Mouse (Mus musculus) gastrocnemius, adult 8-10 months (tissue): ENCODE measurements around the gene Iqgap1. TPM values are rescaled to one million over a fixed set of nuclear protein-coding genes. Genes with fewer than 3 reads are reported as not detected.
"Not testable (repeated sequence)": the region's sequence is repeated elsewhere in the genome, so short reads cannot be mapped to it uniquely, and the experiment has no call there.

Experiments used
- DNase-seq, 2 experiments: peaks; one replicate each; pipeline ENCODE4 v3.0.0; 2022; ENCODE audit warnings: low spot score in 2 of 2
- total RNA-seq, 4 experiments: library from RNA; stranded (reverse); gene quantifications; 2 replicates each; pipeline ENCODE4 v1.2.4; 2022

Iqgap1 gene
- total RNA-seq, 4 experiments from 2014 or later, result 6.3 to 12.7 (median 10.6) TPM

DNA sequence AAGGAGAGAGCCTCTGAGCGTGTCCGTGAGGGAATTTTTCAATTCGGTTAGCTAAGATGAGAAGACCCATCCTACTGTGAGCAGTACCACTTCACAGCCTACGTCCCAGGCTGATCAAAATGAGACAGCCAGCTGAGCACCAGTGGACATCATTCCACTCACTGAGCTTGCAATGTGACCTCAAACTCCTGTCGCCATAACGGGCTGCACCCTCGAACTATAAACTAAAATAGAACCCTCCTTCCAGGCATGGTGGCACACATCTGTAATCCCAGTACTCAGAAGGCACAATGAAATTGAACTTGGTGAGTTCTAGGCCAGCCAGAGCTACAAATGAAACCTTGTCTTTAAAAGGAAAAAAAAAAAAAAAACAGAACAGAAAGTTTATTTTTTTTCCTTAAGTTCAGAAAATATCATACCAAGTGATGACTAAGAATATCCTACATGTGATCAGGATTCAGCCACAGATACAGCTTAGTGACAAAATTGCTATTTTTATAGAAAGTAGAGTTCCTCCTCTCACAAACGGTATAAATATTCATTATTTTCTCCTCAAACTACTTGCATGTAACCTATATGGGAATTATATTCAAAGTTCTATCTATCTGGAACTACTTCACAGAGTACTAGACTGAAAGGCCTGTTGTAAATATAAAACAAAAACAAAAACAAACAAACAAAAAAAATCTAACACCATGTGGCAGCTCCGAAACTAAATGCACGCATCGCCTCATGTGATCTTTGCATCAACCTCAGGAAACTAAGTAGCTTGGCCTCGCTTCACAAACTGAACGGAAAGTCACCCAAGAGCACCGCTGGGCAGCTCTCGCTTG lies 50.9 kb downstream of the Iqgap1 start:
- no peak for DNase-seq

DNA sequence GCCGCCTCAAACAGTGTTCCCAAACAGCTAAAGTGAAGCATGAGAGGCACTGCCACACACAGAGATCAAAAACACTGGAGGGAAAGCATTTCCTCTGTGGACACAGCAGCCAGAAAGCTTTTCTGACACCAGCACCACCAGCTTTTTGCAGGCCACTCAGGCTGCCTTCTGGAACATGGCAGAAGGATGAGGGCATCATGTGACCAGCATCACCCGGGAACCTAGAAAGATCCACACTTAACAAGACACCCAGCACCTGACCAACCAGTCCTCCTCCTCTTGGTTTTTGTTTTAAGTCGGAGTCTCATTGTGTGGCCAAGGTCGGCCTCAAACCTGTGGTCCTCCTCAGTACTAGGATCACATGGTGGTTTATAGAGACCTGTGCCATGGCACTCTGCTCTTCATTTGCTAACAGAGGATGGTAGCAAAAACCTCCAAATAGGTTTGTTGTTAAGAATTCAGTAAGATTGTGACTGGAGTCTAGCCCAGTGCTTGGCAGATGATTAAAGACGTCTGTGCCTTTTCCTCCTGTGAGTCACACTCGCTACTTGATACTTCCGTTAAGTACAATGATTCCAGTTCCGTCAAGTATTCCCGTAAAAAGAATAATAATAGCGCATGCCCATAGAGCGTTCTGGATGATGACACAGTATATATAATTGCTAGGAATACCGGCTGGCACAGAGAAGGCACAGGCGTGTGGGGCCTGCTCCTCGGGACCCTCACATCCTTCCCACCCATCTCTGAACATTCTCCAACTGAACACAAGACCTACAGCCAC lies 51.8 kb downstream of the Iqgap1 start:
- DNase-seq, result no peak

DNA sequence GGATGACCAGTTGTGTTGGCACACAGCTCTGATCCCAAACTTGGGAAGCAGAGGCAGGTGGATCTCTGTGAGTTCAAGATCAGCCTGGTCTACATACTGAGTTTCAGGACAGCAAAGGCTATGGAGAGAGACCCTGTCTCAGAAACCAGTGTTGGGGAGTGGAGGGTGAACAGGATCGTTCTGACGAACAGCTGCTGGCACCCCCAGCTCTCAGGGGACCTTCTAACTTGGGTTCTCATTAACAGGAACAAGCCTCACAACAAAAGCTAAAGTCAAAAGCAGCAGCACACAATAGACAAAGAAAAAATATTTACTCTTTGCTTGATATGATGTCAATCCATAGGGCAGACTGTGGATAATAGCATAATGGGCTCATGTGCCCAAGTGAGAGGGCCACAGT lies 55.3 kb downstream of the Iqgap1 start:
- DNase-seq, result no peak

DNA sequence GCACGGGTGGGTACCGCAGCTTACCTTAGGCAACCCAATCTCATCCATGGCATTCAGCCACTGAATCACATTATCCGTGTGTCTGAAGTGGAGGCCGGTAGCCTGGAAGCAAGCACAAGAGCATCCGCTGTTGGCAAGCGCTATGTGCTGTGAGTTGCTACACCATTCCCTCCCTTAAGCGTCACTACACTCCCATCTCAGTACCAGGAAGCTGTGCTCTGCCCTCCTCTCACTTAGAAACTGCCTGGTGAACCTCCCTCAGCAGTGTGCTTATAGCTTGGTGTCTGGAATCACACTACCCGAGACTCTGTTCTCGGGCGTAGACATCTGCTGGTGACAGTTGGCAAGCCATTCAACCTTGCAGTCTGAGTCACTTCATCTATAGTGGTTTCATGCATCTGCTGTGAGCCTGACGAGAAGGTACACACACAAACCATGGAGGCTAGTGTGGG lies 58.9 kb downstream of the Iqgap1 start:
- no peak for DNase-seq

DNA sequence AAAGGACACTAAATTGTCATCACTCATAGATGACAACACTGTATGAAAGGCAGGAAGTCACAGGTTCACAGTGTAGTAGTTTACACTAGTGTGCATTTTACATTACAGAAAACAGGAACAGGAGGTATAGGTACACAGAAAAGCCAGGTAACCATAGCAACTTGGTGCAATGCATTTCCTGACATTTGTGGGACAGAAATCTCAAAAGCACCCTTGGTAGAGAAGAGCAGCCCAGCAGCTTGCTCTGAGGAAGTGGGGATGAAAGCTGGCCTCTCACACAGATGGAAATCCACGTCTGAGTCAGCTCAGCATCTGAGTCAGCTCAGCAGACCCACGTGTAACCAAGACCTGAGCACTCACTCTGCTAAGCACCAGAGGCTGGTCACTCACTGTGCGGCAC lies 59.7 kb downstream of the Iqgap1 start:
- no peak for DNase-seq

DNA sequence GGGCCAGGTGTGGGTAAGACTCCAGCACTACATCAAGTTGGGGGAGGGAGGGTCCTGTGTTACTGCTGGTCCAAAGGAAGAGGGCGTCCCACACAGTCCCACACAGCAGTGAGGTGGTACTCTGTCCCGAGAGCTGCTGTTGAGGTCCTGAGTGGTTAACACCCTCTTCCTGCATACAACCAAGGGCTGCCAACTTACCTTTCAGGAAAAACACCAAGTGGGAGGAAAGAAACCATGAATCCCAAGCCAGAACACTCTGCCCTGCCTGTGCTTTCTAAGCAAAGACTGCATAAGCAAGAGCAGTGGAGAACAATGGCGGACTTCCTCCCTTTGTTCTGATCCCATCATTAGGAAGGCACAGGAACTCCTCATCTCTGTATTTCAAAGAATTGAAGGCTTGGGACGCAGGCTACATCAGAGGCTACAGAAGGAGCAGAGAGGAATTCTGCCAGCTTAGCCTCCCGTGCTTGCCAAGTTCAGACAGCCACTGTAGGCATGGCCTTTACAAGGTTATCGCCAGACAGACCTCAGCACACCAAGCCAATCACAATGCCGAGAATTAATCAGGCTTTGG lies 61.8 kb downstream of the Iqgap1 start:
- DNase-seq, result no peak

DNA sequence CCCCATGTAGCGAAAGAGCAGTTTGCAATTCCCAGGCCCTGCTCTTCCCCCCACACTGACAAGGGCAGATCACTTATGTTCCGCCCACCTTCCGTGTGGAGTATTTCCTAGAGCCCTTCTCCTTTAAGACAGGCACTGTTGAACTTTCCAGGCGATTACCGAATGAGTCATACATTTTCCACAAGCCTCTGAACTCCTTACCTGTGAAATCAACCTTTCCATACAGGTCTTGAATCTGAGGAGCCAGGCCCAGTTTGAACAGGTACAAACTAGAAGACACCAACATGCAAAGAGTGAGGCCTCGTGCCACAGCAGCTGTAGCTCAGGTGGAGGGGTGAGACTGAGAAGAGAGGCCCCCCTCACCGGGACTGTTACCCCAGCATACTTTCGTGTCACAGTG lies 63.5 kb downstream of the Iqgap1 start:
- no peak for DNase-seq

DNA sequence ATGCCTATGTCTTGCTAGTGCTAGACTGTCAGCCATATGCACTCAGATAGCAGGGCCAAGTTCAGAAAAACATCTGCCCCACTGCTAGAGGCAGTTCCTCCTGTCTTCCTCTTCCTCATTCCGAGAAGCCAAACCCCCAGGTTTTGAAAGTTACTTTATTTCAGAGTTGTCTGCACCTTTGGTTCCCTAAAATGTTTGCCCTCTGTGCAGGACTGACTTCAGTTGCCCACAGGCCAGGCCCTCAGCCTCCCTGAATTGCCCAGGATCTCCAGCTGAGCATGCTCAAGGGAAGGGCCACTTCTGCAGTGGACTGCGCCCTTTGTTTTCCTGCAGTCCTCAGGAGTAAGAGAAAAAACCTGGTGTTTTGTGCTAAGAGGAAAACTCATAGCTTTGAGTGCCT lies 71.7 kb downstream of the Iqgap1 start:
- DNase-seq, result no peak

DNA sequence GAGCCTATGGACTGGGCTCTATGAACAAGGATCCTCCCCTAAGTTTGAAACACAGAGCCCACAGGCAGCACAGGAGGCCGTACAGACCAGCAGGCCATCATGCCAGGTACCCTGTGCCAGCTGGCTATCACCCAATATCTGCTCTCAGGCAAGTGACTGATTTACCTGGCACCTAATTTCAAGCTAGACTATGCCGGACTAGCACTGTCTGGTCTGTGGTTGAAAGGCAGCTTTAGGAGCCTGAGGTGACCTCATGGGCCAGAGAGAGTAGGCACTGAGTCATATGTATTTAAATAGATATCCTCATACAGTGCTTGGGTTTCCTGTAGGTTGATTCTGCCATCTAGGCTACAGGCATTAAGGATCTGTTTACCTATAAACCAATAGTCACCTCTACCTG lies 72.2 kb downstream of the Iqgap1 start:
- DNase-seq, result peak in 1 of 2 experiments; percentile 39

DNA sequence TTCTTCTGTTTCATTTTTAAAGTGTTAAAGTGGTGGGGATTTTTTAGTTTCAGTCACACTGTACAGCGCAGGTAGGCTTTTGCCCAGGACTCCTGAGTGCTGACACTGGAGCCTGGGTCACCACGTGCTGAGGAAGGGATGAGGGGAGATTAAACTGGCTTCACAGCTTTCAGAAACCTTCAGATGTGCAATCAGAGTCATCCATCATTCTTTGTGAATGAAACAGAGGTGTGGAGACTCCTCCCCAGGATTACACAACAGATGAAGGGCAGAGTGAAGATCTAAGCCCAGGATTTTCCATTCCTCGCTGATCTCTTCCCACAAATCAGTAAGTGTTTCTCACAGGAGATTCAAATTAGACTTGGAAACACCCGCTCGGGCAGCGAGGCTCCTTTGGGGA lies 76.2 kb downstream of the Iqgap1 start:
- no peak for DNase-seq

DNA sequence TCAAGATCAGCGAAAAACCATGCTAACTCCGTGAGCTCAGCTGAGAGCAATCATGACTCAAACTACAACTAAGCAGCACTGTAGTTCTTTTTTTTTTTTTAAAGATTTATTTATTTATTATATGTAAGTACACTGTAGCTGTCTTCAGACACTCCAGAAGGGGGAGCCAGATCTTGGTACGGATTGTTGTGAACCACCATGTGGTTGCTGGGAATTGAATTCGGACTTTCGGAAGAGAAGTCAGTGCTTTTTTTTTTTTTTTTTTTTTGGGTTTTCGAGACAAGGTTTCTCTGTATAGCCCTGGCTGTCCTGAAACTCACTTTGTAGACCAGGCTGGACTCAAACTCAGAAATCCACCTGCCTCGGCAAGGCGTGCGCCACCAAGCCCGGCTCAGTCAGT lies 76.7 kb downstream of the Iqgap1 start:
- DNase-seq, result not testable (repeated sequence)

DNA sequence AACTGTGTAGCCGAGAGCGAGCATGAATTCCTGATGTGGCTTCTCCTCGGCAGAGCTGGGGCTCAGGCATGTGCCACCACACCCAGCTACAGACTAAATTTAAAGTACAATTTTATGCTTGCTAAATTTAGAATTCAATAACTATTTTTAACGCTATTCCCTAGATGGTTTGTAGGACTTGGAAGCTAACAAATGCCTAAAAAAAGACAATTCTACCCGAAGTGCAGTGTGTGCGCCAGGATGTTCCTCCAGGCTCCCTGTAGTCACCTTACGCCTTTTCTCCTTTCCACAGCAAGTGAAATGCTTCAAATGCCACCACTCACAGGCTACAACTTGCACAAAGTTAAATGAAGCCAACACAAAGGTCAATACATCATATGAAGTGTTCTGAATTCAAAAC lies 78.4 kb downstream of the Iqgap1 start:
- DNase-seq, result no peak

DNA sequence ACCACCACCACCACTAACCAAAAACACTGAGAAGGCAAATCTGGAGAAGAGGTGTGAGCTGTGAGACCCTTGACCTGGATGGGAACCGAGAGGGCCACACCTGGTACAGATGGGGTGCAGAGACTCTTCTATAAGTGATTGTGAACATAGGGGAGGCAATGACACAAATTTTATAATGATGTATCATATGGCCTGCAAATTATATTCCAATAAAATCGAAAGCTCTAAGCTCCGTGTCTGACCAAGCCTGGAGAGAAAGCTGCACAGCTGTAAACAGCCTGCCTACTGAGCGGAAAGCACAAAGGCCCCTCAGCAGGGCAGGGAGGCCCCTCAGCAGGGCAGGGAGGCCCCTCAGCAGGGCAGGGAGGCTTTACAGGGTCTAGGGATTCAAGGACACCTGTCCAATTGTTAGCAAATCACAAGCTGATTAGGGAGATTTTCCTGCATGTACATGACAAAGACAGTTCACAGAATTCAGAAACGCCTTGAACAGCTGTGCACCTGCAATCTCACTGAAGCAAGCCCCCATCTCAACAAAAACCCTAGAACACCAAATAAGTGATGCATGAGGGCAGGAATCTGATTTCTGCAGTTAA lies 79.5 kb downstream of the Iqgap1 start:
- DNase-seq, result no peak

DNA sequence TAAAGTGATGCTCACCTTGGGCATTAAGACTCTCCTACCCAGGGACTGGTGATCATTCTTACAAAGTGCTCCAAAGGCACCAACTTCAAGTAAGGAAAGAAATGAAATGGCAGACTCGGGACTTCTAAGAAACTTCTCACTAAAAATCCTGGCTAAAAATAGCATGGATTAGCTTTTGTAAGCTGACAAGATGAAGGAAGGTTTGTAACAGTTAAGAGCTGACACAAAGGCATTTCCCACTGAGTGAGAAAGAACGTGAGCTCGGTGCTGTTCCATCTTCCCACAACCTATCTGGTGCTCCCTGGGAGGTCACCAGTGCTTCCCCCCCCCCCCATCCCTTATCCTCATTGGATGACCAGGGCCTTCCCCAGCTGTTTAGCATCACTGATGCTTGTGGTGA lies 80.0 kb downstream of the Iqgap1 start:
- no peak for DNase-seq

DNA sequence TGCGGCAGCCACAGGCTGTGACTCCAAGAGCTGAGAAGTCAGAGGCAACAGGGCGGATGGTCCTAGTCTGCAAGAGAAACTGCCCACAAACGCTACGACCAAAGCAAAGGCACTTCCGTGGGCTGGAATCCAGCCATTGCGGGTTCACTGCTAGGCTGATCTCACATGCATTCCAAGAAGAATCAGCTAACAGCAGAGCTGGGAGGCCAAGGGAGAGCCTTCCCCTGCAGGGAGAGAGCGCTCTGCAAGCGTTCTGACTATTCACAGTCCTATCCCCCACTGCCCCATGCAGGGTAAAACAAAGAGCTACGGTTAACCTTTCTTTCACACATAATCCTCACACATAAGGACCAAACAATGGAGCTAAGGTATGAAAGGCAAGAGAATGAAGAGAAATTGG lies 80.5 kb downstream of the Iqgap1 start:
- DNase-seq, result no peak

DNA sequence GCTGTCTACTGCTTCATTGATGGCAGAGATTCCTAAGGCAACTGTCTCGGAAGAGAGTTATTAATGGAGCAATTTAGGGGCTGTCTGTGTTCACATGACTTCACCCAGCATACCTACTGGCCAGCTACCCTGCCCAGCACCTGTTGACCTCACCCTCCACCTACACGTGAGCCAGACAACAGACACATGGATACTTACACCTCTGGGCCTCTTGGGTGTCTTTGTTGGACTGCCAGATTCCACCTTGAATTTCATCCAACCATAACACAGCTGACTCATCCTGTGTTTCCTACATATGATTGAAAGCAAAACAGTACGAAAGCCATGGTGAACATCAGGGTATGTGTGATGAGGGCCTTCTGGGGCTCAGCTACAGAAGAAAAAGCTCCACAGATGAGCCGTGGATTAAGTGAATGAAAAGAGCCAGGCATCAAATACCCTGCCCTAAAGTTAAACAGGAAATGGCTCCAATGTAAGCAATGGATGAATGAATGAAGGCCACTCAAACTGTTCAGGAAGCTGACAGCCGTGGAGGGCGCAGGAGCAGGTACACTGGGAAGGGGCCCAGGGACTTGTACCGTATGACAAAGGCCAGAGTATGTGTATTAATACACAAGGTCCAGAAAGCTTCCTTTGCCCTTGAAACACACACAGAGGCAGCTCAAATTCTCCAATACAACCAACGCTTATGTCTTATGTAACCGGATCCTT lies 81.7 kb downstream of the Iqgap1 start:
- no peak for DNase-seq

DNA sequence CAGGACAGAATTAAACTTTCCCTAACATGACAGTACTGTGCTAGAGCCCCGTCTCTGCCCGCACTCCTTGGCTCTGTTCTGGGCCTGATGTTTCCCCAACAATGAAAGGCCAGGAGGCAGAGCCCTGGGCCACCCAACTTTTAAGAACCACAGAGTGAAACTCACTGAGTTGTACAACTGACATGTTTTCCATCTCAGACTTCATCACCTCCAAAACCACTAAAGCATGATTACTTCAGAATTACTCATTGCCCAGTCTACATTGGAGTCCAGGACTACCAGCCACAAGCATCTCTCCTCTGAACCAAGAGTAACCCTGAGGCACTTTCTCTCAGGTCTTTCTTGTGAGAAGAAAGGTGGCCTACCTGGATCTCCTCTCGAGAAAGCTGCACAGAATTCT lies 83.1 kb downstream of the Iqgap1 start:
- no peak for DNase-seq

DNA sequence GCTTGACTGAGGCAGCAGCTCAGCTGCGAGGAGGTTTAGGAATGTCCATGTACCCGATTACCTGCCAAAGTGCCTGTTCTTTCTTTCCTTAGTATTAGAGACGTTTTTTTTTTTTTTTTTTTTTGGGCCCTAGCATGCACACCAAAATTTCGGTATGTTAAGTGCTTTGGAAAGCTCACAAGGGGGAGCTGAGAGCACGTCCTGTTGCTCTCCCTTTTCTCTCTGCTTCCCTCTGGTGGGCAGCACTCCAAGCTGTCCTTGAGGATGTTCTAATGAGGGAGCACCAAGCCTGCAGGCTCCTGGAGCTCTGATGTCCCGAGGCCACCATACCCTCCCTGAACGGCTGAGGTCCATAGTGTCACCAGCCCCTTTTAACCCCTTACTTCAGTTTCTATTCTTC lies 84.8 kb downstream of the Iqgap1 start:
- DNase-seq, result peak; percentile 45 to 57

DNA sequence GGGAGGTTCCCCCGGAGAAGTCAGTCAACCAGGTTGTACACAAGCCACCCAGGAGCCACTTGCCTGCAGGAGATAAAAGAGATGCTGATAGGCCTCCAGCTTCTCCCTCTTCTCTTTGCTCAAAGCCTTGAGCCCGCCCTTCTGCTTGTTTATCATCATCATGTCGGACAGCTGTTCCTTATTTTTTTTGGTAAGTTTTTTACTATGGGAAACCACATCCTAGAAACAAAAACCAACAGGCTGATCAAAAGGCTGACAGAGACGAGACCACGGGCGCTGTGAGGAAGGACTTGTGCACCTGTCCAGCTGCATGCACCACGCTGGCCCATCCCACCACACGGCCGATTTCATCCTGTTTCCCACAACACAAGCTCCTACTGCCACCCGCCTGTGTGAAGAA lies 89.6 kb downstream of the Iqgap1 start:
- DNase-seq, result no peak

DNA sequence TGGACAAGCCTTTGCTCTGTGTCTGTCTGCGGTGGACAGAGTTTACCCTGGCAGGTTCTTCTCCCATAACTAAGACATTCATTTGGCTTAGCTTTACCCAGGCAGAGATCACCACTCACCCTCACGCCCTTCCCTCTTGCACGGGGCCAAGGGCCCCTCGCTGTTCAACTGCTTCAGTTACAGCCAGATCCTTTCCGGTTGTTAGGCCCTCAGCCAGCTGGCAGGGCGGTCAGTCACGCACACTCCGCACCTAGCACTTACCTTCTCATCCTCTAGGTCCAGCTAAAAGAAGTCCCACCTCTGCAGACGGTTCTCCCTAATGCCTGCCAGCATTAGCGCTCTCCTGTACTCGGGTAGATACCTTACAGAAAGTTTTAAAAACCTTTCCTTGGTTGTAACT lies 92.8 kb downstream of the Iqgap1 start:
- no peak for DNase-seq

DNA sequence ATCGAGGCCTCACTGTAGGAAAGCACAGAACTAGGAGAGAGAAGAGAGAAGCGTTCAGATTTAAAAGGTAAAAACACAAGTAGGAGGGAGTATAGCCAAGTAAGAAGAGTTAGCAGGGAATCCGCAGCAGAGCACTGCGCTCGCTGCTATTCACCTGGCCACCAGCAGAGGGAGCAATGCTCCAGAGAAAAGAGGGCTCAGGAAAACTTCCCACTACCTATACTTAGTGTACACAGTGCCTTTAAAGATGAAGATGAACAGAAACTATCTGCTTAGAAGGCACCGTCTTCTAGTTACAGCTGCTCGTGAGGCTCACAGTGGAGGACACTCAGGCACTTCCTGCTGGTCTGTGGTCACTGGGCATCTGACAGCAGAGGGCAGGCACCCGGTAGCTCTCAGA lies 96.1 kb downstream of the Iqgap1 start:
- peak; percentile 30 to 43 for DNase-seq
